Mouse (Mus musculus) Patski (cell line): ENCODE measurements around the gene Atp1a4. TPM values are rescaled to one million over a fixed set of nuclear protein-coding genes. Genes with fewer than 3 reads are reported as not detected.
A peak's percentile ranks its signal among the peaks of the same experiment; 100 is the strongest.

ENCODE experiments used
- ATAC-seq: fragments of 100-300 bp; one replicate; pipeline ENCODE4 v1.8.0; 2021
- CTCF ChIA-PET: fragments of 350-600 bp; sonication (Branson Sonifier 250); formaldehyde crosslinking; loops from one replicate; lab custom pipeline; 2022; ENCODE audit warnings: inconsistent platforms; lab: Charles Lee
- POLR2A ChIA-PET: fragments of 350-600 bp; sonication (Branson Sonifier 250); formaldehyde crosslinking; loops from one replicate; lab custom pipeline; 2022; ENCODE audit warnings: antibody characterized with exemption, inconsistent platforms; lab: Charles Lee
- DNase-seq: peaks from one replicate; pipeline ENCODE4 v3.0.0-alpha.2; 2011; ENCODE audit warnings: low read depth, low spot score
- H3K27me3 ChIP-seq: fragments of 371-371 bp; one replicate; pipeline ENCODE4 v1.5.1; 2021
- CTCF ChIP-seq: fragments of 100-300 bp; IDR thresholded peaks from one replicate; pipeline ENCODE4 v1.5.1; 2021
- in situ Hi-C: fragments of 300-500 bp; cut with MboI; formaldehyde crosslinking; loops from 3 replicates; pipeline ENCODE4 v1.11.1; 2018; ENCODE audit warnings: low pct_unique_long_range_greater_than_20kb, mixed read lengths
- polyA plus RNA-seq: library from polyadenylated mRNA; unstranded; gene quantifications from one replicate; pipeline ENCODE4 v1.2.3, GENCODE M21; 2021

Gene Atp1a4
- polyA plus RNA-seq, 1 experiment from 2014 or later: 0.06 TPM

DNA sequence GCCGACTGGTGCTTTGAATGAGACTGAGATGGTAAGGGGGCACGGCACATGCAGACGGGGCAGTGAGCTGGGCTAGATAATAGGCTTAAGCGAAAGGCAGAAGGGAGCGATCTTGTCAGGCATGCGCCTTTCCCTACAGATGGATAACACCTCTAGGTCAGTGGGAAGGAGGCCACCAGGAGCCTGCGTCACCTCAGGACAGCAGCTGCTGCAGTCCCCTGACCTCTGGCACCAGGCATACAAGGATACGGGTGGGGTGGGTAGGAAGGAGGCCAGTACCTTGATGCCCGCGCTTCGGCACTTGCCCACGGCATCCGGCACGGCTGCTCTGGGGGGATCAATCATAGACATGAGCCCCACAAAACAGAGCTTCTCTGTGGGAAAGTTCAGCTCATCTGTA is 26.0 kb upstream of the Atp1a4 start:
- ATAC-seq: no peak
- H3K27me3 ChIP-seq: no peaks in the 10 kb centered on the region
- TF ChIP-seq CTCF: no peak
- CTCF ChIA-PET: no interaction called here
- in situ Hi-C loops: no loop called here
- POLR2A ChIA-PET: no interaction called here
- no peak for DNase-seq

DNA sequence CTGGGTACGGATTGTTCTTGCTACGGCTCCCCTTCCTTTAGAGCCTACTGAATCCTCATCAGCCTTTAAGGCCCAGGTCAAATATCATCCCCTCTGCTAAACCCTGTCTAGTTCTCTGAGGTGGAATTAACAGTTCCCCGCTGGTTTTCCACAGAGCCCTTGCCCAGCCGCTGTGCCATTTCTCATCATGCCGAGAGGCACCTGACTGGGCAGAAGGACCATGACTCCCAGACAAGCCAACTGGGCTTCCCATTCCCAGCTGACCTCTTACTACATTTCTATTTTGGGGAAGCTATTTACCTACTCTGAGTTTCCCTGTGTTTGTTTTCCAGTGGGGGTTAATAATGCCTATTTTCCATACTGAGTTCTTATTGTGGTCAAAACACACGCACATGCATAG is 24.9 kb upstream of the Atp1a4 start:
- POLR2A ChIA-PET: interaction anchor here (0.8 kb wide), 1 partner anchor 118 kb away, joined by 5 read pairs; no protein-coding TSS in a partner anchor
- CTCF ChIA-PET: interaction anchor here (0.7 to 1.6 kb wide), 4 partner anchors 20 to 152 kb away, joined by 3 to 4 read pairs (median 3); partner anchors contain the start of gene Igsf8
- no peak for TF ChIP-seq CTCF
- H3K27me3 ChIP-seq: no peaks in the 10 kb centered on the region
- in situ Hi-C loops: no loop called here
- DNase-seq (no peak), ATAC-seq (no peak)

DNA sequence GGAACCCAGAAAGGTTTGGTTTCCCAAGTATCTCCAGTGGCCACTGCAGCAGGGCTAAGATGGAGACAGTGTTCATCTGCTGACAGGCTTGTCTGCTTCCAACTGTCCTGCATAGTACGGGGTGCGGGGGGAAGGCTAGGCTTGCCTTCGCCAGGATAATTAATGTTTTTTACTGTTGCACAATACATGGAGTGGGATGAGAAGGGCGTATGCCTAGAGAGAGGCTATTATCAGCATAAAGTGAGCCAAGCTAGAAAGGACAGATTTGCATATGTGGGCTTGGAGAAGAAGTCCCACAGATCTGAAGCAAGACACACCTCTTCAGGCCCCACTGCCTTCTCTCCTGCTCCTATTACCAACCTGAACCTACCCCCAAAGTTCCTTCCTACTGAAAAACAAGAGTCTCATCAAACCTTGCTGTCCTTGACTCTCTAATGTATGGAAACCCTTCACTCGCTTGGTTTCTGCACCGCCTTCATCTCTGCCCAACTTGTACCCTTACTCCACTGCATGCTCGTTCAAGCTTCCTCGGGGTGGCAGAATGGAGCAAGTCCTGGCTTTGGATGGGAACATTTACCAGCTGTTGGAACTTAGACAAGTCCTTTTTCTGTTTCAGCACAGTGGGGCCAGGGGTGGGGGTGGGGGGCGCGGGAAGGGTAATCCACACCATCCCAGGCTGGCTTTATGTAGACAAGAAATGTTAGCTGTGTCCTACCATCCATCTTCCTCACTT is 23.5 kb upstream of the Atp1a4 start:
- no peak for DNase-seq
- ChIA-PET POLR2A (no interaction called here), CTCF (interaction anchor here (1.7 kb wide), 1 partner anchor 11 kb away, joined by 4 read pairs; no protein-coding TSS in a partner anchor)
- in situ Hi-C loops: no loop called here
- H3K27me3 ChIP-seq: no peaks in the 10 kb centered on the region
- no peak for TF ChIP-seq CTCF
- ATAC-seq: peak; percentile 24

DNA sequence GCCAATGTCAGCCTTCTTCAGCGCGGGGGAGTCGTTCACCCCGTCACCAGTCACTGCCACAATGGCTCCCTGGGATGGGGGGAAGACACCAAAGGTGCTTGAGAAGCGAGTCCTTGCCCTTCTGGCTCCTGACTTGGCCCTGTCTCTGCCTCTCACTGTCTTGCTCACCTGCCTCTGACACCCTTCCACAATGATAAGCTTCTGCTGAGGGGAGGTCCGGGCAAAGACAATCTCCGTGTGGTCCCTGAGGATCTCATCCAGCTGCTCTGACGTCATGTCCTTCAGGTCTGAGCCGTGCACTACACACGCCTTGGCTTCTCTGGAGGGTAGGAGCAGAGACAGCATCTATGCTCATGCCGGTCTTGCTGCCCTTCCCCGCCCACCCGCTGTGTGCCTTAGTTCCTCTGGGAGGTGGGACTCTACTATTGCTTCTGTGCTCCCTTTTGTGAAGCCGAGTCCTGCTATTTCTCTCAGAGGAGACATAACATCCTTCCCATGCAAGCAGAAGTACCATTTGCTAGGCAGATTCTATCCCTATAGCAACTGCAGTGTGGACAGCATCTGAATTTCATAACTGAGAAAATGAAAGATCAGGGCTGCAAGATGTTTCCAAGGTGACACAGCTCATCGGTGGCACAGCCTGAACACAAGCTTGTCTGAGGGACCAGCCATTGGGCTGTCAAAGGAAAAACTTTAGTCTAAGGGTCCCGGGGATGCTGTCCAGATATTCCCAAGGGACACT is 21.7 kb upstream of the Atp1a4 start:
- CTCF ChIA-PET: interaction anchor here (0.7 to 1.7 kb wide), 2 partner anchors 9 to 31 kb away, joined by 3 to 4 read pairs; no protein-coding TSS in a partner anchor
- DNase-seq (no peak), ATAC-seq (no peak)
- POLR2A ChIA-PET: no interaction called here
- TF ChIP-seq CTCF: no peak
- in situ Hi-C loops: no loop called here
- no peaks in the 10 kb centered on the region for H3K27me3 ChIP-seq

DNA sequence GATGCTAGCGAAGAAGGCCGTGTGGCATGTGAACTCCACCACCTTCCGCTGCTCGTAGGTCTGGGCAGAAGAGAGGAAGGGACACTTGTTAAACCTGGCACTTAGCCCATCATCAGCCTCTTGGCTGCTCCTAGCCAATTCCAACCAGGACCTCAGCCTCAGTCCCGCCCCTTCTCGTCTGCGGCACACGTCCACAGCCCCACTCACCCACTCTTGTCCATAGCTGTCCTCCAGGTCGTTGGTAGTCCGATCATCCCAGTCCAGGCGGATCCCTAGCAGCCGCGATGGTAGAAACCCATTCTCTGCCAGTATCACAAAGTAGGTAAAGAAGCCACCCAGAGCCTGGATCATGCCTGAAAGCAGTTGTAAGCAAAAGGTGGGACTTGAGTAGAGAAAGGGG is 20.1 kb upstream of the Atp1a4 start:
- in situ Hi-C loops: no loop called here
- CTCF ChIA-PET: no interaction called here

DNA sequence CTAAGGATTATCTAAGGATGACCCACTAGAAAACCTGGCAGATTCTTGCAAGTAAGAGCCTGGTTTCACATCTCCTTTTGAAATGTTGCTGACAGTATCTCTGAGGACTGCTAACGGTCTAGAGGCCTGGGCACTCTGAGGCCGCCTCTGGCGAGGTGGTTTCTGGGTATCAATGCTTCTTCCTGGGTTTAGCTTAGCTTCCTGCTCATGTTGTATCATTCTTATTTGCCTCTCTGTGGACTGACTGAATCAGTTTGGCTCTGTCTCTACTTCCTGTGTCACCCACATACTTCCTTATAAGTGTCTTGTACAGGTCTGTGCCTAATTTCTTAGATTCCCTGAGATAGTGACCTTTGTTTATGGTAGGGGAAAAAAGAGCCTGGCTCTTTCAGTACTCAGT is 19.0 kb upstream of the Atp1a4 start:
- POLR2A ChIA-PET: no interaction called here
- no peaks in the 10 kb centered on the region for H3K27me3 ChIP-seq
- in situ Hi-C loops: no loop called here
- ATAC-seq (no peak), DNase-seq (no peak)
- TF ChIP-seq CTCF: no peak
- CTCF ChIA-PET: no interaction called here

More for the DNA sequence above, 20.1 kb upstream of the Atp1a4 start:
- POLR2A ChIA-PET: interaction anchor here (1.0 kb wide), 1 partner anchor 31 kb away, joined by 3 read pairs; no protein-coding TSS in a partner anchor
- ATAC-seq (no peak), DNase-seq (no peak)
- H3K27me3 ChIP-seq: no peaks in the 10 kb centered on the region
- TF ChIP-seq CTCF: no peak

DNA sequence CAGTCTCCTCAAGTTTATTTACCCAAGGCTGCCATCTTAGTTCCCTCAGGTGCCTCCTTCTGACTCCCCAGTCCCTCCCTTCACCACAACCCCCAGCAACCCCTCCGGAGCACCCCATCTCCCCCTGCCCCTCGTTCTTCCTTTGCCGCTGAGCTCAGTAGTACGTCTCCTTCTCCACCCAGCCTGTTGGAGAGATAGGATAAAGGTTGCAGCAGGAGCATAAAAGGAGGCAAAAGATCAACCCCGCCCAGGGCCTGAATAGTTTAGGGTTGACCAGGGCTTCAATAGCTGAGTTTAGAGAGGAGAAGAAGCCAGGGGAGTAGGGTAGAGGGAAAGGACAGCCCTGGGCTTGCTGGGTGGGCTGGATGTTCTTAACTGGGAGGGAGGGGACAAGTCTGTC is 16.3 kb upstream of the Atp1a4 start:
- no peaks in the 10 kb centered on the region for H3K27me3 ChIP-seq
- POLR2A ChIA-PET: interaction anchor here (0.8 kb wide), 1 partner anchor 23 kb away, joined by 3 read pairs; the partner anchor contains the start of gene Atp1a2
- CTCF ChIA-PET: interaction anchor here (1.1 to 1.7 kb wide), 2 partner anchors 19 kb away, joined by 3 read pairs; no protein-coding TSS in a partner anchor
- DNase-seq (no peak), ATAC-seq (no peak)
- TF ChIP-seq CTCF: no peak
- in situ Hi-C loops: no loop called here

DNA sequence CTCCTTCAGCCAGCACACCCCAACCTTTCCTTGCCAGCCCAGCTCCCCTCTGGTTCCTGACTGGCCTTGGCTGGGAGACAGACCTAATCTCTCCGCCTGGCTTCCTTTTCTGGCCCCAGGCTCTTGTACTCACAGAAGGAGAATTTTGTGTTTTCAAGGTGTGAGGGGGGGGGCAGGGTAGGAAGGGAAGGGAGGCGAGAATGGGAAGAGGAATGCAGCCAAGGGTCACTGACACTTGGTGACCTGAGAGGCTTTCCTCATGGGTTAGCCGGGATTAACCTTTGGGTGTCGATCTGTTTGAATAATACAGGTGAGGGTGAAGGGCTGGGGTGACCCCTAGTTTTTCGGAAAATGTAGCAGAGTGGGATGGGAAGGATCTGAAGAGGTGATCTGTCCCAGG is 15.9 kb upstream of the Atp1a4 start:
- ATAC-seq: no peak

DNA sequence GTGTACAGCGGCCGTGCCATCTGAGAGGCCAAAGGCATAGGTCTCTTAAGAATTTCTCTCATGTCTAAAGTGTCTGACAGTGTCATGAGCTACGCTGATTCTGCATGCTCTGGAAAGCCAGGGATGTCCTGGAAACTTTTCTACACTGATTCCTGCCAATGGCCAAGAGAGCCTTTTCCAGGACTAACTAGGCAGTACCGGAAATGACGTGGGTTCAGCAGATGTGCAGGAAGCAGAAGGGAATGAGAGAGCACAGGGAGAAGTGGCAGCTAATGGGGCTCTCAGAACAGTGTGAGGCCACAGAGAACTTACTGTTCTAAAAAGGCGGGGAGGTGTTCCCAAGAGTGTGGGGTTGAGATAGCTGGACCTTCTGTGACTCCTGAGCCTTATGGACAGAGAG is 15.2 kb upstream of the Atp1a4 start:
- POLR2A ChIA-PET: interaction anchor here (0.6 kb wide), 1 partner anchor 12 kb away, joined by 4 read pairs; the partner anchor contains the start of gene Igsf8
- DNase-seq: no peak
- ATAC-seq: no peak
- in situ Hi-C loops: no loop called here
- TF ChIP-seq CTCF: no peak
- CTCF ChIA-PET: interaction anchor here (1.7 kb wide), 1 partner anchor 15 kb away, joined by 6 read pairs; the partner anchor contains the start of gene Atp1a4
- H3K27me3 ChIP-seq: no peaks in the 10 kb centered on the region

More for the DNA sequence above, 15.9 kb upstream of the Atp1a4 start:
- ChIA-PET POLR2A (interaction anchor here (0.6 kb wide), 1 partner anchor 13 kb away, joined by 4 read pairs; the partner anchor contains the start of gene Igsf8), CTCF (interaction anchor here (1.1 to 1.7 kb wide), 2 partner anchors 16 to 19 kb away, joined by 3 to 6 read pairs; partner anchors contain the start of gene Atp1a4)
- no peak for DNase-seq
- in situ Hi-C loops: no loop called here
- no peak for TF ChIP-seq CTCF
- H3K27me3 ChIP-seq: no peaks in the 10 kb centered on the region

DNA sequence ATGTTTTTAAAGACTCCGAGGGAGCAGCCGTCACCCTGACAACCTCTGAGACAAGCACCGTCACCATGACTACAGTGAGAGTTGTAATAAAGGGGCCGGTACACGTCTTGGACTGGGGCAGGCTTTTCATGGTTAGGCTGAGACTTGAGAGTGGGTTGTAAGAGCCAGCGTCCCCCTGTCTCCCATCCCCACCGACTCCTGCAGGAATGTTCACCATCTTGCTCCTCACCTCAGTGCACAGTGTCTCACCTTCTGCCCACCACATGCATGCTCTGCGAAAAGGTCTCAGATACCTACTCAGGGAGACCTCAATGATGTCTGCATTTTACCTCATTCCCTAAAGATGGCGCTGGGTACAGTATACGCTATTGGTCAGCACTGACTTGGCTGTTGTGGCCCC is 13.6 kb upstream of the Atp1a4 start:
- no peak for TF ChIP-seq CTCF
- ChIA-PET POLR2A (no interaction called here), CTCF (interaction anchor here (2.1 kb wide), 1 partner anchor 10 kb away, joined by 6 read pairs; the partner anchor contains the start of gene Igsf8)
- H3K27me3 ChIP-seq: no peaks in the 10 kb centered on the region
- DNase-seq (no peak), ATAC-seq (no peak)
- in situ Hi-C loops: no loop called here
